Mouse (Mus musculus) mouse trophoblast stem cell (cell line): Measurements from ENCODE around the gene Pter.

Experiments used
- in situ Hi-C, 2 experiments: fragments of 300-500 bp; cut with MseI, MboI; formaldehyde crosslinking; loops; 2 replicates in 1 of 2; 3 replicates in 1 of 2; pipeline ENCODE4 v1.15.1; 2025

Gene Pter

GRCm38 (mm10) chr2:13008433-13008832 is 84.6 kb downstream of the Pter start:
- in situ Hi-C loops: no loop called here

- in situ Hi-C loops: no loop called here
Observed at GRCm38 (mm10) chr2:13009261-13009972, 85.6 kb downstream of the Pter start.

GRCm38 (mm10) chr2:13010030-13010459 is 86.2 kb downstream of the Pter start:
- in situ Hi-C loops: no loop called here

- in situ Hi-C loops: no loop called here
Observed at GRCm38 (mm10) chr2:13010460-13011341, 86.9 kb downstream of the Pter start.

DNA sequence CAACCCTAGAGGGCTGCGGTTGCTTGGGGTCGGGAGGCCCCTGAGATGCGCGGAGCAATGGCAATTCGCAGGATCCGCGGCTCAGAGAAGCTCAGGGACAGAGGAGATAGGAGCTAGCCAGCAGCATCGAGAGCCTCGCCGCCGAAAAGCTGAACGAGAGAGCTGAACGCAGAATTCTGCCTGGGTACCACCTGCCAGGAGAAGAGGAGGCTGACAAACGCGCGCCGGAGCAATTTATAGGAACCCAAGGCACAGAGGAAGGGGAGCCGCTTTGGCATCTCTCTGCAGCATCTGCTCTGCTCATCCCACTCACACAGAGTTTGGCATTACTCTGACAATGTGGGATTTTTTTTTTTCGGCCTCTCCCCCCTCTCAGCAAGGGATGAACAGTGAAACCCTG is 87.6 kb downstream of the Pter start, which contains the start of gene C1ql3:
Gene C1ql3 (minus strand): TSS at position 335 of the 400 bp plus-strand sequence.
- in situ Hi-C loops: no loop called here

GRCm38 (mm10) chr2:13011973-13012372 is 88.1 kb downstream of the Pter start:
- in situ Hi-C loops: no loop called here

DNA sequence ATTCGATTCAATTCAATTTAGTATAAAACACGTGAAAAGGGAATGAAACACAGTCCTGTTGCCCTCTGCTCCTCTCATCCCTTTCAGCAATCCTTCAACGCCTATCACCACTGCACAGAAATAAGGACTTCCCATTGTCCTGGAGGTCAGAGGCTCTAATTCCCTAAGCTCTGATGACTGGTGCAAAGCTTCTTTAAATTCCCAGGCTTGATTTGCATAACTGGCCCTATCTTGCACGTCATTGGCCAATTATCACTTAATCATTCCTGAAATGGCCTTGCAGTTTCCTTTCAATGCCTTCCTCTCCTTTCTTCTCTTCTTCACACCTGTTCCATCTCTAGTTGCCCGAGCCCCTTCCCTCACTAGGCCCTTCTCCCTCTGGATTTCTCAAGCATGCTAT is 94.5 kb downstream of the Pter start:
- in situ Hi-C loops: no loop called here

GRCm38 (mm10) chr2:13018861-13019260 is 95.0 kb downstream of the Pter start:
- in situ Hi-C loops: no loop called here

DNA sequence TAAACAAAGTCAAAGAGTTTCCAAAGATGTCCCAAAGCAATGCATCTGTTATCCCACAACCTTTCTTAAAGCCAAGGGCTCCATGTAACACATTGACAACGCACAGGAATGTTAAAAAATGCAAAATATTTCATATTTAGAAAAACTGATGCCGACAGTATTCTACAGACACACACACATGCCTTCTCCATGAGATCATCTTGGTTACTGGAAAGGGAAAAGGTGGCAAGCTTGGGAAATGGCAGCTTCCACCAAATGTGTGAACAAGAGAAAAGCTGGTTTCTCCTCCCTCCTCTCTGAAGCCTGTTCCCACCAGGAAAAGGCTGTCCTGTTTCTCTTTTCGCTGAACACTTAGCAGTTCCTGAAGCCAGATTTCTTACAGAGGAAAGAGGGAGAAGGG is 114.9 kb downstream of the Pter start:
- in situ Hi-C loops: no loop called here

DNA sequence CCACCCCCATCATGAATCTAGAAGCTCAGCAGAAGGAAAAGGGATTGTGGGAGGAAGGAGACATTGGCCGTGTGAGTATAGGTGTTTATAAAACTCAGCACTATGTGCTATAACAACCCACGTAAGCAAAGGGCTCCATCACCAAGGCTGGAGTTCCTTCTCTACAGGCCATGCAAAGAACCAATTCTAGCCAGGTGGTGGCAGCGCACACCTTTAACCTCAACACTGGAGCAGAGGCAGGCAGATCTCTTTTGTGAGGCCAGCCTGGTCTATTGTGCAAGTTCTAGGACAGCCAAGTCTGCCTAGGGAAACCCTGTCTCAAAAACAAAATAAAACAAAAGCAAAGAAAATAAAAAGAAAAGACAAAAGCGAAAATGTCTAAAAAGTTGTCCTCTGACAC is 115.9 kb downstream of the Pter start:
- in situ Hi-C loops: no loop called here

DNA sequence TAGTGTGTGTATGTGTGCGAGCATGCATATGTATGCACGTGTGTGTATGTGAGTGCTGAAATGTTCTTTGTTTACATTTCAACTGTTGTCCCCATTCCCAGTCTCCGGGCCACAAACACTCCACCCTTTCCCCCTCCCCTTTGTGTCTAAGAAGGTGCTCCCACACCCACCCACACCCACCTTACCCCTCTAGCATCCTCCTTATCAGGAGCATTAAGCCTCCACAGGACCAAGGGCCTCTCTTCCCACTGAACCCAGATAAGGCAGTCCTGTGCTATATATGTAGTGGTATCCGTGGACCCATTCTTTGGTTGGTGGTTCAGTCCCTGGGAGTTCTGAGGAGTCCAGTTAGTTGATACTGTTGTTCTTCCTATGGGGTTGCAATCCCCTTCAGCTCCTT is 120.7 kb downstream of the Pter start:
- in situ Hi-C loops: no loop called here

- in situ Hi-C loops: no loop called here
Observed at GRCm38 (mm10) chr2:13048649-13049048, 124.8 kb downstream of the Pter start.
